Mouse (Mus musculus): ENCODE measurements around the gene Ttc34. TPM values are rescaled to one million over a fixed set of nuclear protein-coding genes. Genes with fewer than 3 reads are reported as not detected.

Gene Ttc34
- total RNA-seq, 2 experiments from 2014 or later: 0.14 TPM; not detected in 1

- no peak for DNase-seq (ENCODE audit: low spot score)
Measured at GRCm38 (mm10) chr4:154857366-154858240, 20.3 kb downstream of the Ttc34 start.

GRCm38 (mm10) chr4:154858601-154859000 is 21.3 kb downstream of the Ttc34 start:
- no peak for DNase-seq (ENCODE audit: low spot score)

GRCm38 (mm10) chr4:154861967-154862366 is 24.7 kb downstream of the Ttc34 start:
- no peak for DNase-seq (ENCODE audit: low spot score)

- DNase-seq (ENCODE audit: low spot score): no peak
Measured at GRCm38 (mm10) chr4:154863436-154863935, 26.2 kb downstream of the Ttc34 start.

- peak; percentile 90 for DNase-seq (ENCODE audit: low spot score)
Measured at GRCm38 (mm10) chr4:154864271-154864771, 27.1 kb downstream of the Ttc34 start.

- DNase-seq (ENCODE audit: low spot score): no peak
Measured at GRCm38 (mm10) chr4:154864961-154865760, 27.9 kb downstream of the Ttc34 start.

GRCm38 (mm10) chr4:154866391-154866790 is 29.1 kb downstream of the Ttc34 start:
- DNase-seq (ENCODE audit: low spot score): no peak

GRCm38 (mm10) chr4:154867257-154867656 is 30.0 kb downstream of the Ttc34 start:
- DNase-seq (ENCODE audit: low spot score): no peak

GRCm38 (mm10) chr4:154869440-154869839 is 32.2 kb downstream of the Ttc34 start, which contains the start of gene Mmel1:
Mmel1 (plus strand) TSS chr4:154869585.
- no peak for DNase-seq (ENCODE audit: low spot score)

- DNase-seq (ENCODE audit: low spot score): no peak
Measured at GRCm38 (mm10) chr4:154870721-154871120, 33.5 kb downstream of the Ttc34 start.

- no peak for DNase-seq (ENCODE audit: low spot score)
Measured at GRCm38 (mm10) chr4:154871757-154872251, 34.5 kb downstream of the Ttc34 start.

- no peak for DNase-seq (ENCODE audit: low spot score)
Measured at GRCm38 (mm10) chr4:154873186-154873585, 35.9 kb downstream of the Ttc34 start.

GRCm38 (mm10) chr4:154877864-154878548 is 40.7 kb downstream of the Ttc34 start:
- peak; percentile 94 for DNase-seq (ENCODE audit: low spot score)

GRCm38 (mm10) chr4:154880730-154881129 is 43.5 kb downstream of the Ttc34 start:
- DNase-seq (ENCODE audit: low spot score): no peak

GRCm38 (mm10) chr4:154882014-154882659 is 44.9 kb downstream of the Ttc34 start:
- DNase-seq (ENCODE audit: low spot score): no peak

- DNase-seq (ENCODE audit: low spot score): no peak
Measured at GRCm38 (mm10) chr4:154885416-154885815, 48.2 kb downstream of the Ttc34 start.

GRCm38 (mm10) chr4:154886876-154887592 is 49.8 kb downstream of the Ttc34 start:
- no peak for DNase-seq (ENCODE audit: low spot score)

- DNase-seq (ENCODE audit: low spot score): no peak
Measured at GRCm38 (mm10) chr4:154887593-154888250, 50.5 kb downstream of the Ttc34 start.

GRCm38 (mm10) chr4:154890887-154891286 is 53.6 kb downstream of the Ttc34 start:
- DNase-seq (ENCODE audit: low spot score): no peak
